Comparison of ENCODE assay signal across 14 mouse cellular contexts in the genomic region with DNA sequence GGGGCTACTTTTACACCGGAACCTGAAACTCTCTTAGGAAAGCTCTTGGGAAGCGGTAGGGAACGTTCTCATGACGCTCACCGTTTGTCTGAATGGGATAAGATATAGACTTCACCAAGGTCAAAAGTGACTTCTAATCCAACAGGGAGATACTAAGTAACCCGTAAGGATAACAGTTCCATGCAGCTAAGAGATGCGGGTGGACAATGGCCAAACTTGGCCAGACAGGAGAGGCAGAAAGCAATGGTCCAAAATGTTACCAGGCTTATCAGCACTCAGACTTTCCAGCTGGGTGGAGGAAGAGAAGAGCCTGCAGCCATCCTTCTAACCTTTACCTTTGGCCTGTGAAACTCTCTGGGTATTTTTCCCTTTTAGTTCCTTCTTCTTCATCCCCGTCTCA. TPM values are rescaled to one million over a fixed set of nuclear protein-coding genes. Genes with fewer than 3 reads are reported as not detected.
"Had no signal": no experiment of that assay in that cellular context is flagged by ENCODE, and none has a peak within 500 bp of the region (broad histone marks: within the 10 kb centered on the region; RNA-seq: fewer than 3 reads in every experiment).

No protein-coding gene starts in this region.

- H3K4me2 ChIP-seq: liver, embryonic 13.5 days; midbrain, embryonic 11.5 days had no signal

- H3K36me3 ChIP-seq: liver, embryonic 13.5 days had no signal

- H3K4me3 ChIP-seq: layer of hippocampus, adult 2 months; liver, embryonic 13.5 days had no signal

- H3K4me1 ChIP-seq: liver, embryonic 13.5 days had no signal

- H3K27me3 ChIP-seq: liver, embryonic 13.5 days had no signal

- H3K9me3 ChIP-seq: liver, embryonic 13.5 days had no signal

- H3K27ac ChIP-seq: layer of hippocampus, adult 2 months; liver, embryonic 13.5 days had no signal

- H3K9ac ChIP-seq: liver, embryonic 13.5 days had no signal

- DNase-seq: kidney, adult 8-10 months; kidney, postnatal 14 days; kidney, postnatal 4 days; layer of hippocampus, adult 9-11 months; liver, embryonic 13.5 days; lung, adult 2 months; lung, postnatal 14 days; lung, postnatal 4 days; midbrain, embryonic 14.5 days; thymus, adult 18-20 months; thymus, postnatal 36 days had no signal

RNA-seq across cellular contexts. Expression of a gene that starts 16.5 kb away (rescaled TPM):
- total RNA-seq: megakaryocyte-erythroid progenitor cell, adult 5-6 weeks had no signal
